Mouse (Mus musculus) forebrain, embryonic 14.5 days (tissue): Measurements from ENCODE around the gene Rps15. TPM values are rescaled to one million over a fixed set of nuclear protein-coding genes. Genes with fewer than 3 reads are reported as not detected.

Experiments used
- ATAC-seq: fragments of 200-750 bp; cut with Nextera tagmentation; 2 replicates; pipeline ENCODE4 v1.8.0; 2017; ENCODE audit warnings: mild to moderate bottlenecking, moderate library complexity
- DNase-seq: peaks from one replicate; pipeline ENCODE4 v3.0.0-alpha.2; 2015; ENCODE audit warnings: low spot score
- H3K27ac ChIP-seq: fragments of 300-500 bp; sonication (generic); 2 replicates; pipeline ENCODE4 v1.5.1; 2014; ENCODE audit warnings: low read depth, mild to moderate bottlenecking, control low read depth, low read length, moderate library complexity
- H3K27me3 ChIP-seq: fragments of 300-500 bp; sonication (generic); replicated peaks from 2 replicates; pipeline ENCODE4 v1.6.1; 2014; ENCODE audit warnings: low read length, control low read depth, mixed read lengths; ENCODE audit not compliant: control insufficient read depth, insufficient read depth
- H3K36me3 ChIP-seq: fragments of 300-500 bp; sonication (generic); 2 replicates; pipeline ENCODE4 v1.6.1; 2014; ENCODE audit warnings: low read length, control low read depth; ENCODE audit not compliant: control insufficient read depth, insufficient read depth
- H3K4me1 ChIP-seq: fragments of 300-500 bp; sonication (generic); 2 replicates; pipeline ENCODE4 v1.6.1; 2014; ENCODE audit warnings: antibody characterized with exemption, low read length, control low read depth; ENCODE audit not compliant: control insufficient read depth, insufficient read depth
- H3K4me2 ChIP-seq: fragments of 300-500 bp; sonication (generic); 2 replicates; pipeline ENCODE4 v1.6.1; 2014; ENCODE audit warnings: mild to moderate bottlenecking, control low read depth, low read length
- H3K4me3 ChIP-seq: fragments of 300-500 bp; sonication (generic); 2 replicates; pipeline ENCODE4 v1.5.1; 2014; ENCODE audit warnings: low read depth, low read length, control low read depth
- H3K9ac ChIP-seq: fragments of 300-500 bp; sonication (generic); 2 replicates; pipeline ENCODE4 v1.6.1; 2014; ENCODE audit warnings: mild to moderate bottlenecking, low read length, control low read depth, moderate library complexity
- H3K9me3 ChIP-seq: fragments of 300-500 bp; sonication (generic); replicated peaks from 2 replicates; pipeline ENCODE4 v1.6.1; 2016; ENCODE audit warnings: low read length, control low read depth, mixed read lengths; ENCODE audit not compliant: control insufficient read depth
- WGBS: fragments of 180-500 bp; shearing (Covaris S2); extraction: QIAGEN DNeasy Blood & Tissue Kit; methylation state at CpG from one replicate; pipeline ENCODE4 v1.1.7; 2014; 5-methylcytosine and 5-hydroxymethylcytosine counted together
- polyA plus RNA-seq: library from polyadenylated mRNA; unstranded; fragments of >200 nt; fragmentation: Nextera tagmentation; extraction: Ambion mirVana; gene quantifications from 2 replicates; pipeline ENCODE4 v1.2.1, GENCODE M21; 2014

Rps15 gene
- polyA plus RNA-seq, 1 experiment from 2014 or later: 922 TPM

- ATAC-seq (0 out of 2 replicates have a peak, but pooled peaks have one; percentile 36), DNase-seq (peak; percentile 86)
- H3K27me3 ChIP-seq: peaks cover 51% of the 10 kb centered on the region
- H3K36me3 ChIP-seq: no peaks in the 10 kb centered on the region
- H3K9me3 ChIP-seq: no peaks in the 10 kb centered on the region
- no peak overlapping the region for H3K9ac ChIP-seq
- H3K4me3 ChIP-seq: no peak overlapping the region
- H3K4me2 ChIP-seq: no peak overlapping the region
- H3K27ac ChIP-seq: no peak overlapping the region
- peaks cover 3% of the 10 kb centered on the region; the same call in 1 of the 2 replicates for H3K4me1 ChIP-seq
- 22% methylated on average over 19 of the region's 19 CpGs for WGBS
Measured at GRCm38 (mm10) chr10:80339941-80340750, 47.9 kb downstream of the Rps15 start.

- no peak overlapping the region for H3K4me3 ChIP-seq
- H3K36me3 ChIP-seq: no peaks in the 10 kb centered on the region
- WGBS: 14% methylated on average over 21 of the region's 21 CpGs
- ATAC-seq (no peak), DNase-seq (no peak)
- H3K4me2 ChIP-seq: no peak overlapping the region
- no peak overlapping the region for H3K27ac ChIP-seq
- H3K9ac ChIP-seq: no peak overlapping the region
- H3K27me3 ChIP-seq: peaks cover 59% of the 10 kb centered on the region
- H3K4me1 ChIP-seq: peaks cover 3% of the 10 kb centered on the region; the same call in 1 of the 2 replicates
- no peaks in the 10 kb centered on the region for H3K9me3 ChIP-seq
Measured at GRCm38 (mm10) chr10:80341026-80341425, 48.8 kb downstream of the Rps15 start.

- Histone ChIP-seq H3K4me3 (peak overlapping the region; percentile 24), H3K27me3 (peaks cover 61% of the 10 kb centered on the region), H3K27ac (no peak overlapping the region), H3K4me1 (peaks cover 3% of the 10 kb centered on the region; the same call in 1 of the 2 replicates), H3K4me2 (peak overlapping the region; percentile 50; the same call in 1 of the 2 replicates), H3K36me3 (no peaks in the 10 kb centered on the region), H3K9me3 (no peaks in the 10 kb centered on the region), H3K9ac (no peak overlapping the region)
- 3% methylated on average over 41 of the region's 47 CpGs for WGBS
- DNase-seq (no peak), ATAC-seq (peak; percentile 6; the same call in 1 of the 2 replicates)
Measured at GRCm38 (mm10) chr10:80341491-80342304, 49.4 kb downstream of the Rps15 start.

GRCm38 (mm10) chr10:80342305-80342748 lies 50.1 kb downstream of the Rps15 start:
- no peak overlapping the region for H3K9ac ChIP-seq
- WGBS: 2% methylated on average over 26 of the region's 26 CpGs
- ATAC-seq: peak; percentile 4; the same call in 1 of the 2 replicates

GRCm38 (mm10) chr10:80342749-80343424 lies 50.6 kb downstream of the Rps15 start:
- Histone ChIP-seq H3K27ac (no peak overlapping the region), H3K9ac (0 out of 2 replicates have a peak overlapping the region, but pooled peaks have one; percentile 29)
- under 1% methylated on average over 33 of the region's 33 CpGs for WGBS

More at GRCm38 (mm10) chr10:80342305-80342748, 50.1 kb downstream of the Rps15 start:
- Histone ChIP-seq H3K27me3 (peaks cover 65% of the 10 kb centered on the region), H3K4me1 (peaks cover 3% of the 10 kb centered on the region; the same call in 1 of the 2 replicates), H3K27ac (no peak overlapping the region), H3K4me2 (peak overlapping the region; percentile 50), H3K9me3 (no peaks in the 10 kb centered on the region), H3K36me3 (no peaks in the 10 kb centered on the region), H3K4me3 (peak overlapping the region; percentile 24)
- DNase-seq: no peak

GRCm38 (mm10) chr10:80343425-80343895 lies 51.2 kb downstream of the Rps15 start:
- H3K9ac ChIP-seq: no peak overlapping the region
- H3K4me3 ChIP-seq: peak overlapping the region; percentile 24
- H3K27ac ChIP-seq: no peak overlapping the region
- H3K36me3 ChIP-seq: no peaks in the 10 kb centered on the region
- no peaks in the 10 kb centered on the region for H3K9me3 ChIP-seq
- H3K27me3 ChIP-seq: peaks cover 76% of the 10 kb centered on the region
- no peak for DNase-seq
- ATAC-seq: no peak; the same call in 1 of the 2 replicates
- WGBS: 27% methylated on average over 13 of the region's 13 CpGs
- peak overlapping the region; percentile 50 for H3K4me2 ChIP-seq
- H3K4me1 ChIP-seq: peaks cover 3% of the 10 kb centered on the region; the same call in 1 of the 2 replicates

More at GRCm38 (mm10) chr10:80342749-80343424, 50.6 kb downstream of the Rps15 start:
- Histone ChIP-seq H3K4me2 (peak overlapping the region; percentile 50), H3K36me3 (no peaks in the 10 kb centered on the region), H3K4me3 (peak overlapping the region; percentile 24), H3K27me3 (peaks cover 71% of the 10 kb centered on the region), H3K4me1 (peaks cover 3% of the 10 kb centered on the region; the same call in 1 of the 2 replicates), H3K9me3 (no peaks in the 10 kb centered on the region)
- peak; percentile 84 for DNase-seq
- peak; percentile 67 for ATAC-seq
